Mouse (Mus musculus) neutrophil, adult 5-6 weeks (primary cell): ENCODE results near the gene Pdpr. TPM values are rescaled to one million over a fixed set of nuclear protein-coding genes. Genes with fewer than 3 reads are reported as not detected.
A peak's percentile ranks its signal among the peaks of the same experiment; 100 is the strongest.
"Not testable (repeated sequence)": the region's sequence is repeated elsewhere in the genome, so short reads cannot be mapped to it uniquely, and the experiment has no call there.

Source experiments
- ATAC-seq: fragments of 151-379, 151-347 bp; 2 replicates; pipeline ENCODE4 v1.8.0; 2017; ENCODE audit warnings: mild to moderate bottlenecking, moderate TSS enrichment; ENCODE audit not compliant: insufficient number of reproducible peaks, poor library complexity, low FRiP score, severe bottlenecking; ENCODE audit errors: extremely low read depth
- total RNA-seq: library from RNA; stranded (forward); fragments of 200-1000 nt; gene quantifications from 2 replicates; pipeline ENCODE4 v1.2.3, GENCODE M21; 2017

Pdpr gene
- 21.0 and 23.5 TPM in 2 replicates for total RNA-seq

DNA sequence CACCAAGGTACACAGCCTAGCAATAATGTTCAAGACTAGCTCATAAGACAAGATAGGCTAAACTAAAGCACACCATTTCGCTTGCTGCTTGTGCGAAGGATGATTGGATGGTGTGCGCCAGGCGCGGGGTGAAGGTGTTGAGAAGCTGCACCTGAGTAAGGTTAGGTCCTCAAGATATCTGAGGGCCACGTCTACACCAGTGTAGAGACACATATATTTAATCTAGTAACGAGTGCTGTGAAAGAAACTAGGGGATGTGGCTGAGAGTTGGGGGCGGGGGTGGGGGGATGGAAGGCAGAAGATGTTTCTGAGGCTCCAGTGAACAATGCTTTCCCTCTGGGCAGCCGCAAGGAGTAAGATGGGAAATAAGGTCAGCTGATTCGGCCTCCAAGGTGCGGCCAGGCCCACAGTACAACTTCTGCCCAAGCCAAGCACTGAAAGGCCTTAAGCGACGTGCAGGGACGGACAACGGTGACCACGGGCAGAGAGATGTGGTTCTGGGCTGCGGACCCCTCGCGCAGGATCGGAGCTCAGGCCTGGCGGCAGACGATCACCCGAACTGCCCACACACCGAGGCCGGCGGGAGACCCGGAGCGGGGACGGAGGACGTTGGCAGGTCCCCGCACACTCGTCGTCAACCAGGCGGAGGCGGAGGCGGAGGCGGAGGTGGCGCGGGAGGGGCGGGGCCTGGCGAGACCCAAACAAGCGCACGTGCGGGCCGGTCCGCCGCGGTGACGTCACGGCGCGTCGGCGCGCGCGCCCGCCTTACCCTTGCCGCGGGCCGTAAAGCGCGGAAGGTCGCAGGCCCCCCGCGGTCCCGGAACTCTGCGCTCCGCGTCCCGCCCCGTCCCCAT, at the start of gene Pdpr:
Gene Pdpr, plus strand, starts transcription at position 766 of the 854 bp plus-strand sequence.
- ATAC-seq = peak; percentile 76

DNA sequence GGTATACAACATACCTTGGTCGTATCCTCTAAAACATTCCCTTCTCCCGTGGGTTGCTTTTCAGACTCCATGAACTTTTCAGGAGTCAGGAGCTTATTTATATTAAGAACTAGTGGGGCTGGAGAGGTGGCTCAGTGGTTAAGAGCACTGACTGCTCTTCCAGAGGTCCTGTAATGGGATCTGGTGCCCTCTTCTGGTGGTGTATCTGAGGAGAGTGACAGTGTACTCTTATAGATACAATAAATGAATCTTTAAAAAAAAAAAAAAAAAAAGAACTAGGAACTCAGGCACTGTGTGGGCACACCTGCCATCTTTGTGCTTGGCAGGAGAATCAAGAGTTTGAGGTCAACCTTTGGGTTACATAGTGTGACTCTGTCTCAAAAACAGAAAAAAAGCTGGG, 45.7 kb upstream of the Pdpr start:
- no peak for ATAC-seq

DNA sequence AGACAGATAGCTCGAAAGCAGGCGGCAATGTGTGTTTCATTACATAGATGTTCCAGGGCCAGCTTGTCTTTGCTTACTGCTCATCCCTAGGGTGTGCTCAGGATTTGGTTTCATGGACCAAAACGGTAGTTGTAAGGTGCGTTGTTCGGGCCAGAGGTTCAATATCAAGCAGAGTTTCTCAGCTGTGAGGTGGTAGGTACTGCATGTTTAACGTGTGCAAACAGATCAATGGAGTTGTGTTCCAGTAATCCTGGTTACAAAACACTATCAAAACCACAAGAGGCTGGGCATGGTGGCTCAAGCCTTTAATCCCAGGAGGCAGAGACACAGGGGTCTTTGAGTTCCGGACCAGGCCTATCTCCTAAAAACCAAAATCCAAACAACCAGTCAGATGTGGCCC, 45.3 kb upstream of the Pdpr start:
- ATAC-seq = no peak

DNA sequence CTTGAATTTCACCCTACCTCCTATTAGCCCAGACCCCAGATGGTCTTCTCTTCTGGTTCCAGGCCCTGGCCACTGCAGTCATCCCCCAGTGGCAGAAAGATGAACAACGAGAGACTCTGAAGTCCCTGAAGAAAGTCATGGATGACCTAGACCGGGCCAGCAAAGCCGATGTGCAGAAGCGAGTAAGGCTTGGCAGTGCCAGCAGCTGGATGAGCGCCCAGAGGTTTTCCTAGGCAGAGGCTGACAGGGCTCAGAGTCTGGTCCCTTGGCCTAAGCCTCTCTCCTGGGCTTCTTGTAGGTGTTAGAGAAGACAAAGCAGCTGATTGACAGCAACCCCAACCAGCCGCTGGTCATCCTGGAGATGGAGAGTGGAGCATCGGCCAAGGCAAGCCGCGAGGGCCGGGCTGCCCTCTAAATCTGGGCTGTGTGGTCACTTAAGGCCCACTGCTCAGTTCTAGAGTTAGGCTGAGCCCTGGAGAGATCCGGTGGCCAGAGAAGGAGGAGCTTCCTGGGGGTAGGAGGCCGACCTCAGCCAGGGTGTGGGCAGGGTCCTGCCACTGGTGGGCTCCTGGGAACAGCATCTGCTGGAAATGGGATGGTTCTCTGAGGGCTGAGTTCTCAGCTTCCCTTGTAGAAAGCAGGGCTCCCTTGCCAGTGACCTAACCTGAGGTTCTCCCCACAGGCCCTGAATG, 40.5 kb upstream of the Pdpr start:
- no peak for ATAC-seq

DNA sequence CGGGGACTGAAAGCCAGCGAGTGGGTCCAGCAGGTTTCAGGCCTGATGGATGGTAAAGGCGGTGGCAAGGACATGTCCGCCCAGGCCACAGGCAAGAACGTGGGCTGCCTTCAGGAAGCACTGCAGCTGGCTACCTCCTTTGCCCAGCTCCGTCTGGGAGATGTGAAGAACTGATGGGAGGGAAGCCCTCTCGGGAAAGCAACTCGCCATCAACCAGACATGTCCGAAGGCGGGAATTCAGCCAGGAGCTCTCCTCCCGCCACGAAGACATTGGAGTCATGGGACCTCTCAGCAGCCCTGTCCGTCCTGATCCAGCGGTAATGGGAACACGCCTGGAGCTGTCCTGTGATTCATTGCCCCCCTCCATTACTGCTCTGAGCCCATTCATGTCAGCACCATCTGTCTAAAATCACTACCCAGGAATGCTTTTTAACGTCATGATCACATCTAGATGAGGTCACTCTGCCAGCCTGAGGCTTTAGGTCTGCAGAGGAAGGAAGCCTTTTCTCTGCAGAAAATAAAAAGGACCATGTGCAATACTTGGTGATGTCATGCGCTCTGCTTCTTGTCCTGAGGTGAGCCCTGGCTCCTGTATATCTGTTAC, 39.3 kb upstream of the Pdpr start:
- no peak for ATAC-seq

DNA sequence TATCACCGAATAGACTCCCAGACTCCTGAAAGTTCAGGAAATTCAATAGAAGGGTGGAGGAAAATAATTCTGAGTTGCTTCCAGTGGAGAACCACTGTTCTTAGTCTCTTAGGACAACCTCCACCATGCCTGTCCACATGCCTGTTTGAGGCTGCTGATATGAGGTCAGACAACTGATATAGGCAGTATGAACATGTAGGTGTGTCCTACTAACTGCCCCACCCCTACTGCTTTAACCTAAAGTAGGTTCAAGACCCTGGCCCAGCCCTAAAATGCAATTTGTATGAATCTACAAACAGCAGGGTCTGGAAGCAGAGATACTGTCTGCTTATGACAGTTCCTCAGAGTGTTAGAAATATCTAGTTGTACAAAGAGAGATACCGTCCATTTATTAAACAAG, 38.8 kb upstream of the Pdpr start:
- ATAC-seq = no peak

DNA sequence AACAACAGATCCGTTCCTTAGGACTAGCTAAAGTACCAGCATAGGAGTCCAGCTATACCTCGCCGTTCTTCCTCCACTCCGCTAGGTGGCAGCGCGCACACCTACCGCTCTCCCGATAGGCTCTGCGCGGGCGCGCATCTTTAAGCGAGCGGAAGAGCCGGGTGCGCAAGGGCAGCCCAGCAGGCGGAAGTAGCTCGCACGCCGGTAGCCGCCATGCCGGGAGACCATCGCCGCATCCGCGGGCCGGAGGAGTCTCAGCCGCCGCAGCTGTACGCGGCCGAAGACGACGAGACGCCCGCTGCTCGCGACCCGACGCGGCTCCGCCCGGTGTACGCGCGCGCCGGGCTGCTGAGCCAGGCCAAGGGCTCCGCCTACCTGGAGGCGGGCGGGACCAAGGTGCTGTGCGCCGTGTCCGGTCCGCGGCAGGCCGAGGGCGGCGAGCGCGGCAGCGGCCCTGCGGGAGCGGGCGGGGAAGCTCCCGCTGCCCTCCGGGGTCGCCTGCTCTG, 38.2 kb upstream of the Pdpr start, which contains the start of gene Exosc6:
Gene Exosc6, plus strand, starts transcription at position 182 of the 506 bp plus-strand sequence.
- ATAC-seq = peak; percentile 97

DNA sequence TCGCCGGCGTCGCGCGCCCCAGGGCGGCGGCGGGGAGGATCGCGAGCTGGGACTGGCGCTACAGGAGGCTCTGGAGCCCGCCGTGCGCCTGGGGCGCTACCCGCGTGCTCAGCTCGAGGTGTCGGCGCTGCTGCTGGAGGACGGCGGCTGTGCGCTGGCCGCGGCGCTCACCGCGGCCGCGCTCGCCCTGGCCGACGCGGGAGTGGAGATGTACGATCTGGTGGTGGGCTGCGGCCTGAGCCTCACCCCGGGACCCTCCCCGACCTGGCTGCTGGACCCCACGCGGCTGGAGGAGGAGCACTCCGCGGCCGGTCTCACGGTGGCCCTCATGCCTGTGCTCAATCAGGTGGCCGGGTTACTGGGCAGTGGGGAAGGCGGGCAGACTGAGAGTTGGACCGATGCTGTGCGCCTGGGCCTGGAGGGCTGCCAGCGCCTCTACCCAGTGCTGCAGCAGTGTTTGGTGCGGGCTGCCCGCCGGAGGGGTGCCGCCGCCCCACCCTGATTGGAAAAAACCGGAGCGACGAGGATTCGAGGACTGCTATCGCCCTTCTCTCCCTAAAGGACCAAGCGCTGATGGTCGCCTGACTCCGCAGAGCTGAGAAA, 37.6 kb upstream of the Pdpr start:
- ATAC-seq = no peak

DNA sequence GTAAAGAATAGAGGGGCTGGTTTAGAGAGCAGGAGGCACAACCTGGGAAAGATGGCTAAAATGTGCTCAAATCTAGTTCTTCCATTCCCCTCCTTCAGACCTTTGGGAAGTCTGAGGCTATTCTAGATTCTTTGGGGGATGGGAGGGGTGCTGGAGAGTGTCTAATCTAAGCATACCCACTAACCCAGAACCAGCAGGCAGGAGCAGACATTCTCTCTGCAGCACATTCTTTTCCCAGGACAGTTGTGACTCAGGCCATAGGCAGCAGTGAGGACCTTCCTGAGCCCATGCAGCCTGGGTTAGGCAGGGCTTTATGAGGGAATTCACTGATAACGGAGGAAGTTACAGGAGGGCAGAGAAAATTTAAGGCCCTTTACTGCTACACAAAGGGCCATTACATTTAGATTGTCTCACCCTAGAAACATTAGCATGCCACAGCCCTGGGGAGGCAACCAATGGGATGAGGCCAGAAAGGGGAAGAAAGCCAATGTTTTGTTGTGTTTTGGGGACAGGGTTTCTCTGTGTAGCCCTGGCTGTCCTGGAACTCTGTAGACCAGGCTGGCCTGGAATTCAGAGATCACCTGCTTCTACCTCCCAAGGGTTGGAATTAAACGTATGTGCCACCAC, 35.4 kb upstream of the Pdpr start:
- ATAC-seq = no peak

DNA sequence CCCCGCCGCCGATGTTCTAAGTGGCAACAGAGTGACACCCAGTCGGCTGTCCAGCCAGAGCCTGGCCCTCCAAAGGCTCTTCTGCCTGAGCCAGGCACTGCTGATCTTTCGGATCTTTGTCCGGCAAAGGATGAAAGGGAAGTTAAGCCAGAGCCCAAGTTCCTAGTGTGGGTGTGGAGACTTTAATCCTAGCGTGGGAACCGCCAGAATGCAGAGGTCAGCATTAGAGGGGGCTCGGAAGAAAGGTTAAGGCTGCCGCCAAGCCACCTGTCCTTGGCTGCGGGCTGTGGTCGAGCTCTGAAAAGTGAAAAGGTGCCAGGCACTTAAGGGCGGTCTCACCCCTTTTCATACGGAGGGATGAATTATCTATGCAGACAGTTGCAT, 32.8 kb upstream of the Pdpr start:
- no peak for ATAC-seq

DNA sequence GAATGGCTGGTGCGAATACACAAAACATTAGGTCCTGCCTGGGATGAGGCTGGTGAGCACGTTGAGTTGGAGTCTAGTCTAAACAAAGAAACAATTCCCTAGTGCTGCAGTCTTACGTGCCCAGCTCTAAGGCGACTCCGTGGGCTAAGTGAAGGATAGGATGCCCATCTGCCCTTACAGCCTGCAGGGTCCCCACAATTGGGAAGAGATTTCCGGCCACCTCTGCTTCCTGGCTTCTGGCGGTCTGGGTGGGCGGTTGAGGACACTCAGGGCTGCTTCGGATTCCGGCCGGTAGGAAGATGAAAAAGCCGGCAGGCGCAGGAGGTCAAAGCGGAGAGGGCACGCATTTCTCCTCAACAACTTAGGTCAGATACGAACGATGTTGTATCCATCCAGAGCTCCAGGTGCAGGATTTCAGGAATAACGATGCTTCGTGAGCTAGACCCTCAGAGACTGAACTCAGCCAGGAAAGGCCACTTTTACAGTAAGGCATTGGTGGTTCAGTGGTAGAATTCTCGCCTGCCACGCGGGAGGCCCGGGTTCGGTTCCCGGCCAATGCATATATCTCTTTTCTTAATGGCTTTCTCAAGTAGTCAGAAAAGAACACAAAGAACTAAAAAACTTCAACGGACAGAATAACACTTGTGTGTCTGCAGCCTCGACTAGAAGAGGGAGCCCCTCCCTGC, 32.2 kb upstream of the Pdpr start:
- ATAC-seq = peak; percentile 53

DNA sequence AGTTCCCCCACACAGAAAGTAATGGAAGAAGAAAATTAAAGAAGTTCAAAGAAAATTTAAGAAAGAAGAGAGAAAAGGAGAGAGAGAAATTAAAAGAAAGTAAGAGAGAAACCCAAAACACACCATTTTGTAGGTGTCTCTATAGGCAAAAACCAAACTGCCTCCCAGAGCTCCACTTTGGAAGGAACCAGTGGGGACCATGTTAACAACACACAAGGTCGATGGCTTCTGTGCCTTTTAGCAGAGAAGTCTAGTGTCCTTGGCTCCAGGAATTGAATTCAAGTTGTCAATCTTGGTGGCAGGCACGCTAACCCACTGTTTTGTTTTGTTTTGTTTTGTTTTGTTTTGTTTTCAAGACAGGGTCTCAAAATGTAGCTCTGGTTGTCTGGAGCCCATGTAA, 31.5 kb upstream of the Pdpr start:
- no peak for ATAC-seq

DNA sequence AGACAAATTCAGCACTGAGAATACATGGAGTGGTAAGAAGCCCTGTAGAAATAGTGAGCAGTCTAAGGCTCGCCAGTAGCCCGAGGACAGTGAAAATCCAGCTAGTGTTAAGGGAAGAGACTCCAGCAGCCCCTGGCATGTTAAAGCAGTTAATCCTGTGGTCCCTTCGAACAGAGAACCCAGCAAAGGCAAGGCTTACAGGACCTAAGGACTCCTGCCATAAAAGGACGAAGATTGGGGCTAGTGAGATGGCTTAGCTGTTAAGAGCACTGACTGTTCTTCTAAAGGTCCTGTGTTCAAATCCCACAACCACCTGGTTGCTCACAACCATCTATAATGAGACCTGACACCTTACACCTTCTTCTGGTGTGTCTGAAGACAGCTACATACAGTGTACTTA, 28.1 kb upstream of the Pdpr start:
- no peak for ATAC-seq

DNA sequence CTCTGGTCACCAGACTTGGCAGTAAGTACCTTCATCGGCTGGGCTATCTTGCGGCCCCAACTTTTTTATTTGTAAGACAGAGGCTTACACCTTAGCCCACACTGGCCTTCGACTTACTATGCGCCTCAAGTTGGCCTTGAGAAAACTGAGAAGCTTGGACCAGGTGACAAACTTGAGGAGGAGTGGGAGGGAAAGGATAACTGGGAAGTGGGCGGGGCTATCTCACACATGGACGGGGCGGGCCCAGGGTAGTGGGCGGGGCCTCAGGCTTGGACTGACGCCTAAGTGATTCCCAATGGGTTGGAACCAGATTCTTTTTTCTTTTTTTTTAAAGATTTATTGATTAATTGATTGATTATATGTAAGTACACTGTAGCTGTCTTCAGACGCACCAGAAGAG, 27.0 kb upstream of the Pdpr start:
- no peak for ATAC-seq

DNA sequence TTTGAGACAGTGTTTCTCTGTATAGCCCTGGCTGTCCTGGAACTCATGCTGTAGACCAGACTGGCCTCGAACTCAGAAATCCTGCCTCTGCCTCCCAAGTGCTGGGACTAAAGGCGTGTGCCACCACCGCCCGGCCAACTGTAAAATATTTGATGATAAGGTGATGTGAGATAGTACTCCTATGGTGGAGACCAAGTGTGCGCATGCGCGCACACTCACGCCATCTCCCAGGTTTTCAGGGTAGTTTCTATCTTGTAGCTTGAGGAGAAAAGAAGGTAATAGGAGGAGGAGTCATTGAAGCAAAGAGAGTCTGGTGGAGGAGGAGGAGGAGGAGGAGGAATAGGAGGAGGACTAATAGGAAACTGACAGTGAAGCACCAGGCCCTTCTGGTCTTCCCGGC, 25.8 kb upstream of the Pdpr start:
- not testable (repeated sequence) for ATAC-seq

DNA sequence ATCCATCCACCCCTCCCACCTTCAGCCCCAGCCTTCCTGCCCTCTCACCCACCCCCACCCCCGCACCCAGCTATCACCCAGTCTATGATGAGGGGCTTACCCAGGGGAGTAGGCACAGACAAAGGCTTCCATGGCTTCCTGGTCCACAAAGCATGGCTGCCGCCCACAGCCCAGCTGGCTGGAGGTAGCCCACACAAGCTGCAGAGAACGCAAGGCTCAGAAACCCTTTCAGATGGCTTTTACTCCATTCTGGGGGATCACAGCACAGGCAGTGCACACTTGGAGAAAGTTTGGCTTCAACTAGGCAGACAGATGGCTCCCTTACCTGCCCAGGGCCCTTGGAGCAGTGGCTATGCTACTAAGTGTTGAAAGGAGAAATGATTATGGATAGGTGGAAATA, 18.5 kb upstream of the Pdpr start:
- ATAC-seq = no peak

DNA sequence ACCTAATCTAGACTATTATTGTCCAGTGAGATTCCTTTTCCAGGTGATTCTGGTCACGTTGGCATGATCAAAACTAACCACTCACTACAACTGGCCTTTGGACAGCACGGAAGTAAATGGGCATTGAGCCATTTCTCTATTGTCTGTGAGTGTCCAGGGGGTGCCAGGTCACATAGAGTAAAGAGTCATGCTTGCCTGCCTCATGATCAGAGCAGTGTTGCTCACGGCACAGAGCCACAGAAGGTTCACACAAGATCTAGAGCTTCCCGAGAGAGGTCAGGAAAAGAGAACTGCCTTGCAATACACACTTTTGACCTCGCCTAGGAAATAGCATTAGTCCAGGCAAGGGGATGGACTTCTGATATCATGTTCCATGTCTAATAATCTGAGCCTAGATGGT, 15.0 kb upstream of the Pdpr start:
- no peak for ATAC-seq

DNA sequence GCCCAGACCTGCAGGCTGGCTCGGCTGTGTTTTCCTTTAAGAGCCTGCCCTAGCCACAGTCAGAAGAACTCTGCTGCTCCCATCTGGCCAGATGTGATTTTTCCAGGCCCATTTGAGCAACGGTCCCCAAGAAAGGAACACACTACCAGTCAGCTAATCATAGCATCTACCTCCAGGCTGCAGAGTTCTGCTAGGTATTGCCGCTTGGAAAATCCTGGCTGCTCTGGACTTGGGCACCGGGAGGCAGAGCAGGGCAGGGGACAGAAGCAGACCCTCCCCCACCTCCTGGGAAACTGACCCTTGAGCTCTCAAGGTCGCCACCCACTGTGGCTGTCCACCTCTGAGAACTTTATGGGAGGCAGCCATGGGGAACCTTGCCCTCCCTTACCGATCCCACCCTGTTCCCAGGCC, 14.6 kb upstream of the Pdpr start:
- ATAC-seq = no peak
